11 mouse cellular contexts compared by ENCODE assay signal in genomic region chr3:158559131-158559658, GRCm38 (mm10). TPM values are rescaled to one million over a fixed set of nuclear protein-coding genes. Genes with fewer than 3 reads are reported as not detected.
DNase-seq lines count a peak whose midpoint lies in the region; ATAC-seq and TF ChIP-seq lines count a peak whose summit lies in the region.
"Had no signal": no experiment of that assay in that cellular context is flagged by ENCODE, and none has a peak within 500 bp of the region (broad histone marks: within the 10 kb centered on the region; RNA-seq: fewer than 3 reads in every experiment).

No protein-coding gene starts in this region.

- no peaks in the 10 kb centered on the region for H3K9me3 ChIP-seq in heart, embryonic 12.5 days (replicated peaks)
- H3K9me3 ChIP-seq in forebrain, embryonic 15.5 days: no peaks in the 10 kb centered on the region
- H3K9me3 ChIP-seq in midbrain, embryonic 12.5 days: no peaks in the 10 kb centered on the region

- no peaks in the 10 kb centered on the region for H3K36me3 ChIP-seq in heart, embryonic 12.5 days
- H3K36me3 ChIP-seq in forebrain, embryonic 15.5 days: no peaks in the 10 kb centered on the region
- no peaks in the 10 kb centered on the region for H3K36me3 ChIP-seq in midbrain, embryonic 12.5 days

- TF ChIP-seq POLR2A in bone marrow macrophage, adult 2 months (IDR thresholded peaks at IDR 0.05; ENCODE audit: borderline replicate concordance, low read depth, low read length): no peak

- no peak overlapping the region for H3K9ac ChIP-seq in heart, embryonic 12.5 days
- peak overlapping the region; percentile 92 for H3K9ac ChIP-seq in forebrain, embryonic 15.5 days (replicated peaks)
- H3K9ac ChIP-seq in midbrain, embryonic 12.5 days (replicated peaks): 0 out of 2 replicates have a peak overlapping the region, but pooled peaks have one; percentile 82

- intact Hi-C loops in left cerebral cortex, postnatal 4 days (cut with DNase I): loop anchor here (10.0 kb wide), 1 partner anchor 384 kb away; no protein-coding TSS in a partner anchor

- no peak for TF ChIP-seq CTCF in bone marrow macrophage, adult 2 months (IDR thresholded peaks at IDR 0.05; ENCODE audit: low read depth, low read length)

- peak overlapping the region; percentile 70 for H3K4me3 ChIP-seq in heart, embryonic 12.5 days
- H3K4me3 ChIP-seq in bone marrow macrophage, adult 2 months (ENCODE audit: insufficient read depth, low read length): peak overlapping the region; percentile 50; the same call in 1 of the 2 replicates
- H3K4me3 ChIP-seq in forebrain, embryonic 15.5 days: peak overlapping the region; percentile 79
- peak overlapping the region; percentile 76 for H3K4me3 ChIP-seq in midbrain, embryonic 12.5 days

- 13% methylated on average over 5 of the region's 5 CpGs for WGBS in heart, embryonic 12.5 days
- 21% methylated on average over 5 of the region's 5 CpGs for WGBS in forebrain, embryonic 15.5 days
- 20% methylated on average over 5 of the region's 5 CpGs for WGBS in midbrain, embryonic 12.5 days

- H3K4me2 ChIP-seq in heart, embryonic 12.5 days: peak overlapping the region; percentile 99
- peak overlapping the region; percentile 80 for H3K4me2 ChIP-seq in forebrain, embryonic 15.5 days (replicated peaks)
- peak overlapping the region; percentile 89 for H3K4me2 ChIP-seq in midbrain, embryonic 12.5 days (replicated peaks)

- ATAC-seq in heart, embryonic 12.5 days (ENCODE audit: insufficient number of reproducible peaks, low FRiP score): no peak
- no peak for ATAC-seq in forebrain, embryonic 15.5 days (replicated peaks)
- no peak for ATAC-seq in midbrain, embryonic 12.5 days (ENCODE audit: low FRiP score, low read depth)
- ATAC-seq in megakaryocyte progenitor cell, adult 5-6 weeks (replicated peaks; ENCODE audit: poor library complexity): no peak

- peaks cover 31% of the 10 kb centered on the region for H3K27me3 ChIP-seq in heart, embryonic 12.5 days (replicated peaks)
- no peaks in the 10 kb centered on the region for H3K27me3 ChIP-seq in forebrain, embryonic 15.5 days
- peaks cover 29% of the 10 kb centered on the region for H3K27me3 ChIP-seq in midbrain, embryonic 12.5 days

- no peak for DNase-seq in heart, adult 18-20 months
- DNase-seq in layer of hippocampus, postnatal 14 days (ENCODE audit: low spot score in 2 of 2): no peak
- DNase-seq in left cerebral cortex, postnatal 4 days: no peak
- DNase-seq: adrenal gland, postnatal 10 days had no signal

- no peak overlapping the region for H3K27ac ChIP-seq in heart, embryonic 12.5 days (ENCODE audit: poor library complexity, severe bottlenecking)
- H3K27ac ChIP-seq in bone marrow macrophage, adult 2 months (ENCODE audit: insufficient read depth, low read depth, low read length): no peak overlapping the region
- H3K27ac ChIP-seq in forebrain, embryonic 15.5 days (replicated peaks): peak overlapping the region; percentile 97
- no peak overlapping the region for H3K27ac ChIP-seq in midbrain, embryonic 12.5 days (replicated peaks)

- peaks cover 18% of the 10 kb centered on the region for H3K4me1 ChIP-seq in heart, embryonic 12.5 days (replicated peaks)
- H3K4me1 ChIP-seq in bone marrow macrophage, adult 2 months (ENCODE audit: control insufficient read depth, insufficient read depth, low read length): peaks cover 13% of the 10 kb centered on the region
- peaks cover 39% of the 10 kb centered on the region for H3K4me1 ChIP-seq in forebrain, embryonic 15.5 days
- no peaks in the 10 kb centered on the region; the same call in 1 of the 2 replicates for H3K4me1 ChIP-seq in midbrain, embryonic 12.5 days

RNA-seq across cellular contexts. Expression of gene Lrrc7, which starts 2.8 kb away (rescaled TPM):
- 0.08 and 0.24 TPM in 2 replicates for polyA plus RNA-seq in heart, embryonic 12.5 days (2016; fragmentation: Nextera tagmentation; extraction: Ambion mirVana)
- not detected for total RNA-seq in heart, adult 18-20 months (2021)
- polyA plus RNA-seq in bone marrow macrophage, adult 2 months (2012; ENCODE audit: insufficient read depth, insufficient read length, missing spikeins): not detected in 2 replicates
- 15.3 and 17.2 TPM in 2 replicates for polyA plus RNA-seq in forebrain, embryonic 15.5 days (2015; fragmentation: Nextera tagmentation; extraction: Ambion mirVana)
- 4.1 and 5.6 TPM in 2 replicates for polyA plus RNA-seq in midbrain, embryonic 12.5 days (2016; fragmentation: Nextera tagmentation; extraction: Ambion mirVana)
- not detected in 2 replicates for total RNA-seq in megakaryocyte progenitor cell, adult 5-6 weeks (2015)
- not detected in 2 replicates for total RNA-seq in megakaryocyte progenitor cell, adult 5-6 weeks (2017)
- total RNA-seq in layer of hippocampus, postnatal 14 days (2021): 100 to 1,000 TPM; 109 to 125 TPM
- 10 to 100 TPM; 84.8 to 94.0 TPM for total RNA-seq in left cerebral cortex, postnatal 4 days (2021)
- total RNA-seq: granulocyte monocyte progenitor cell, adult 5-6 weeks; liver, adult 2 months had no signal
- polyA plus RNA-seq: liver, adult 2 months had no signal

Comparison
In these comparisons a context has a peak if more than half of its experiments do, and no peak if none do; other contexts are left out.
1. RNA of gene Lrrc7, which starts 2.8 kb away (total RNA-seq): 109 to 125 TPM in layer of hippocampus, postnatal 14 days and 84.8 to 94.0 TPM in left cerebral cortex, postnatal 4 days; not detected in heart, adult 18-20 months and not detected in megakaryocyte progenitor cell, adult 5-6 weeks; every median in the first group is over 10 times any median in the second.
2. Peak in every context shown above with its lines, with median percentiles within 50 percentile points of each other: H3K4me2 ChIP-seq and H3K4me3 ChIP-seq.